Mouse (Mus musculus) ZHBTc4 (cell line): ENCODE measurements around the gene Zdhhc22.

ENCODE experiments used
- DNase-seq: peaks from one replicate; pipeline ENCODE4 v3.0.0-alpha.2; 2011; ENCODE audit warnings: low read depth, low spot score

The Zdhhc22 gene

DNA sequence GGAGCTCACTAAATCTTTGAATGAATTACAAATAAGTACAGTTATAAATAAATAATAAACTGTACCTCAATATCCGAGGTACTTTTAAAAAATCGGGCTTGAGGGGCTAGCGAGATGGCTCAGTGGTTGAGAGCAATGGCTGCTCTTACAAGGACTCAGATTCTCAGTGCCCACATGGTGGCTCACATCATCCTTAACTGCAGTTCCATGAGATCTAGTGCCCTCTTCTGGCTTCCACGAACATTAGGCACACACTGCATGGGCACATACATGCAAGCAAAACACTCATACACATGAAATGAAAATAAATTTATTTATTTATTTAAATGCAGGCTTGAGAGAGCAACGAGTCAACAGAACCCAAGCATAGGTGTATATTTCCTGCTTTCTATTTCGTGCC lies 5.7 kb upstream of the Zdhhc22 start:
- DNase-seq, result no peak

DNA sequence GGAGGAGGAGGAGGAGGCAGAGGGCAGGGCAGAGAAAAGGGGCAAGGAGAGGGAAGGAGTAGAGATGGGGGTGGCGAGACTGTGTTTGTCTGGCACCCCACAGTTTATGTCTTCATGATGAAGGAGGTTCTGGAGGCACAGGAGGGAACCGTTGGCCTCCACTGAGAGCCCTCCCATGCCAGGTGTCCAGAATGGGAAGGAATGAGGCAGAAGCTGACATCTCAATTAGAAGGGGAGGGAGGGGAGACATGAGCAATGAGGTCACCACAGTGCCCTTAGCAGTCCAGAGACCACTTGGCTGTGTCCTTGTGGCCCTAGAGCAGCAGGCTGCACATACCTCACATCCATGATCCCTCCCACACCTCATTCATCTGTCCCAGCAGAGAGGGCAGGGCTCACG lies 4.5 kb upstream of the Zdhhc22 start:
- no peak for DNase-seq

DNA sequence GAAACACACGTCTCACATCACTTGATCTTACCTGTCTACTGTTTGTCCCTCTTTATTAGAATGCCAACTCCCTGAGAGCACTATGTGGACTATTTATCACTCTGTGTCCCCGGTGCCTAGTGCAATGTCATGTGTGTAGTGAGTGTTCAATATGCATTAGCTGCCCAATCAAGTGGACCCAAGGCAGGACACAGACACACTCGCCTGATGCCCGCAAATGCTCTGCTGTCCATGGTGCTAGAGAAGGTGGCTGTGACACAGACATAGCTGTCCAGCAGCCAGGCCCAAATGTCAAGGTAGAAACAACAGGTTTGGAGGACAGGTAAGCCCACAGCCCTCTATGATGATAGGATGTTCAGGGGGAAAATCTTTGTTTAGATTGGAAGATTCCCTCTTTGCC lies 3.9 kb upstream of the Zdhhc22 start:
- DNase-seq, result no peak

DNA sequence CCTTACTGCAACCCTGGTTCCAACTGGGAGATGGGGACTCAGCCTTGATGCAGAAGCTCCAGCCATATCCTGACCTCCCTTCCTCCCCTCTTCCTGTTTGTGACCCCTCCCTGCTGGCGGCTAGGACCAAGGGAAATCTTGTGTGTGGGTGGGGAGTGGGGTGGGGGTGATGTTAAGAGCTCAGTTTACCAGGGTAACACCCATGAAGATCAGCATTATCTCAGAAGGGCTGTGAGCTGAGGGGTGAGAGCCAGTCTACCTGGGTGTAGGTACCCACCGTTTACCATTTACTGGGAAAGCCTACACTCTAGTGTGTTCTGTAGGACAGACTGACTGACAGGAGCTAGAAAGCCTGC lies 503 bp upstream of the Zdhhc22 start:
- DNase-seq, result no peak

DNA sequence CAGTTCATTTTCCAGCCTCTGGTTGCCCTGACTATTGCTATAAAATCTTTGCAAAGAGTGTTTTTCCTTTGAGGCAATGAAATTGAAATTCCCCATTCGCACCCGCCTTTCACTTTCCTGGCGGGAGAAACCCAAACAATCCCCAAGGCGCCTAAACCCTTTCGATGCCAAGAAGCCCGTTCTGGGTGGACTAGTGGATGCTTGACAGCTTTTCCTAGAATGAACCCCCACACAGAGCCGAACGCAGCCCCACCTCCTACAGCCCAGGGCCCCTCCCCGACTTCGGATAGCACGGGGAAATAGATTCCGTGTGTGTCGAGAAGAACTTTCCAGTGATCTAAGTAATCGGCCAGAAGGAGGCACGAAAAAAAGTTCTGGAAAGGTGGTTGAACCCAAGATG lies 852 bp downstream of the Zdhhc22 start:
- DNase-seq, result no peak

DNA sequence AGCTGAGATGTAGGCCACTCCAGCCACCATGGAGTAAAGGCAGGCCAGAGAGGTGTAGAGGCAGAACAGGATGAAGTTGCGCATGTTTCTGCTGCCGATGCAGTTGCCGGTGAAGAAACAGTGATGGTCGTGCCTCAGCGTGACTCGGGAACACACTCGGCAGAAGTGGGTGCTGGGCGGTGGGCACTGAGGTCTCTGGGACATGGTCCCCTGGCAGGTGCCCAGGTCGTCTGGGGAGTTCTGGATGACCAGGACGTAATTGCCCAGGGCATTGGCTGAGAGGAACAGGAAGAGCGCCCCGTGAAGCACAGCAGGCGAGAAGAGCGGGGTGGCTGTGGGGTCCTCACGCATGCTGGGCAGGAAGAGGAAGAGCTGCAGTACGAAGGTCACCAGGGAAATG lies 2.0 kb downstream of the Zdhhc22 start:
- no peak for DNase-seq

DNA sequence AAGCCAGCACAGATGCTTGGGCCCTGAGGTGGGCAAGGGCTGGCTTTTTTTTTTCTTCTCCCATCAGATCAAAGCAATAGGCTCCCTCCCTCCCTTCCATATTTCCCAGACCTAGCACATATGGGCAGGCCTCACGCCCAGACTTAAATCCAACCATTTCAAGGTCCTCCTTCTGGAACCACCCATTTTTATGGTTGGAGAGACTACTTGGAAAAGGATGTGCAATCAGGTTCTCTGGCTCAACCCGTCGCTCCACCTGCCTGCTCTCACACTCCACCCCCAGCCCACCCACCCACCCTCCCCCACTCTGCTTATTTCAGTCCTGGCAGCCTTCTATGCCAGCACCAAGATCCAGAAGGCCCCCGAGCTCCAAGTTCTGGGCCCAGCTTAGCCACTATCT lies 3.7 kb downstream of the Zdhhc22 start:
- no peak for DNase-seq

DNA sequence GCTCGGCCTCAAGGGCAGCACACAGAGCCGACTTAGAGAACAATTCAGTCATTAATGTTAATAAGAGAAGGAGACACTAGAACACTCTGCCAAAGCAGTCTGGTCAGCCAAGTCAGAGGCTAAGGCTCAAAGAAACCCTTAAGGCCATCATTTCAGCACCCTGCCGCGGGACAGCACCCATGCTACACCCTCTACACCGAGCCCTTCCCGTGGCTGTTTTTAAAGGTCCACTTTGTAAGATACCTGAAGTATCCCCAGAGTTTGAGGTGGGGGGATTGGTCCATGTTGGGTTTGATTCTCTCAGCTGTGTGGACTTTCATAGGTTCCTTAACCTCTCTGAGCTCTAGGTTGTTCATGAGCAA lies 6.1 kb downstream of the Zdhhc22 start:
- peak; percentile 71 for DNase-seq

DNA sequence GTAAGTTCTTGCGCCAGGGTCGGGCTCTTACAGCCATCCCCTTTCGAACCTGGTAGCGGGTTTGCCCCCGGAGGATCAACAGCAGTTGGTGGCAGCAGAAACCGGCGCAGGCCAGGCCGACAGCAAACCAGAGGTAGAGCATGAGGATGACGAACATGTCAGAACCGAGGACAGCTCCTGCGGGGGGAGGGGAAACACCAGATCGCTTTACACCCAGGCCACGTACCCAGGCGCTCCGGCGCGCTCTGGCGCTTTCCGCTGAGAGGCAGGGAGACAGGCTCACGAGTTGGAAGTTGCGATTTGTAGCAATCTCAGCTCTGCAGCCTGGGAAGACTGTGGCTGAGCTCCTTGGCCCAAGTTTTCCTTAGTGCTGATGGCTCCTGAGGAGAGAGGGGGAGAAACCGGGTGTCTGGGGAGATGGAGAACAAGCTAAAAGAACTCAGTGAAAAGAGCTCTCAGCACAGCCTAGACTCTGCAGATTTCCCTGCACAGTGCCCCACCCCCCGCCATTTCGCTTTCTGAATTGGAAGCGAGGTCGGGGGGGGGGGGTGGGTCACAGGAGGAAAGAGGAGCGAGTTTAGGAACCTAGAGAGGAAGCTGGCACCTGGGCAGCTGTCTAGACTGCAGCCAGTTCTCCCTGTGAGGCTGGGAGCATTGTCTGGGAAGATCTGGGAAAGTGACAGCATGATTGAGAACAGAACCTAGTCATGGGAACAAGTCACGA lies 6.6 kb downstream of the Zdhhc22 start:
- peak; percentile 91 for DNase-seq

DNA sequence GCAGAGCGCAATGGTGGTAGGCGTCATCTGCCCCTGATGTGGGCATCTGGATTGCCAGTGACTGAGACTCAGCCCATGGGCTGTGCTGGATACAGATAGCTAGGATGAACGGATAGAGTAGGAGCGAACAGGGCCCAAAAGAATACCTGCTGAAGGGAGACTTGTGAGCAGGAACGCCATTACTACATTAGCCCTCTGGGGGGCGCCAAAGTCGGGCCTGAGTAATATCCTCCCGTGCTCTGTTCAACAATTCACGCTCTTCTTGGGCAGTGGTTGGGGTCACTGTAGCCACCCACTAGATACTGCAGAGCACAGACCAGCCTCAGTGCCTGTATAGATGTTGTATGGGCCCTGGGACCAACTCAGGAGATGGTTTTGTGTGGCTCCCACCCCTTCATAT lies 9.1 kb downstream of the Zdhhc22 start:
- DNase-seq, result peak; percentile 59

DNA sequence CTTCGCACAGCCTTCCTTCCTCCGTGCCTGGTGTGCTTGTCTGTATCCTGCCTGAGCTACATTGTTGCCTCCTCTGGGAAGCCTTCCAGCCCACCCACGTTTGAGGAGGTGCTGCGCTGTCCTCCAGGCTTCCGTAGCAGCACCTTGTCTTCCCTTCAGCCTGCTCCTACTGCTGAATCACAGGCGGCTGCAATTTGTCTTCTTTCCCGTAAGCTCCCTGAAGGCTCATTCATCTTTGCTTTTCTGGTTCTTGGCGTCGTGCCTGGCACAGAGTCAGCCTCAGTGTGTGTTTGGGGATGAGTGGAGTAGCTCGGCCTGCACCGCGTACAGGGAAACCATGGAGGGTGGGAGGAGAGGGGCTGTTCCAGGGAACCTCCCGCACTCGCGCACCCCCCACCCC lies 12.4 kb downstream of the Zdhhc22 start:
- DNase-seq, result no peak

DNA sequence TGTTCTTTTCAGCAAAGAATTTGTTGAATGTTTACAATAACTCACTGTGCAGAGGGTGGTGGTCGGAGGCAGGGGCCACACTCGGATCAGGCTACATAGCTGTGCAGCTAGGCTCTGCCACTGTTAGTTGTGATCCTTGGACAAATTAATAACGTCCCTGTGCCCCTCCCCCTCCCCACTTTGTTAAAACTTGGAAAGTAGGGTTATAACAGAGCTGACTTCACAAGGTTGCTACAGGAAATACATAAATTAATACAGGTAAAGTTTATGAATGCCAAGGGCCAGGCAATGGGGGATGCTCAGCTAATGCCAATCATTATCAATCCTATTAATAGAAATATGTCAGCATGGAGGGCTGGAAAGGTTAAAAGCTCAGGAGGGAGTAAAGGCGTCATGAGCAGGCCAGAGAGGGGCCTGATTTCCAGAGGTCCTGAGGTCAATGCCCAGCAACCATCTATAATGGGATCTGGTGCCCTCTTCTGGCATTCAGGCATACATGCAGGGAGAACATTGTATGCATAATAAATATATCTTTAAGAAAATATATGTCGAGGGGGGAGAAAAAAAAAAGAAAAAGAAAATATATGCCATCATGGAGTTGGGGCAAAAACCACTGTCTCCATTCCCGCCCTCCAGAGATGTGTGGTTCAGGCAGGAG lies 13.6 kb downstream of the Zdhhc22 start:
- no peak for DNase-seq

DNA sequence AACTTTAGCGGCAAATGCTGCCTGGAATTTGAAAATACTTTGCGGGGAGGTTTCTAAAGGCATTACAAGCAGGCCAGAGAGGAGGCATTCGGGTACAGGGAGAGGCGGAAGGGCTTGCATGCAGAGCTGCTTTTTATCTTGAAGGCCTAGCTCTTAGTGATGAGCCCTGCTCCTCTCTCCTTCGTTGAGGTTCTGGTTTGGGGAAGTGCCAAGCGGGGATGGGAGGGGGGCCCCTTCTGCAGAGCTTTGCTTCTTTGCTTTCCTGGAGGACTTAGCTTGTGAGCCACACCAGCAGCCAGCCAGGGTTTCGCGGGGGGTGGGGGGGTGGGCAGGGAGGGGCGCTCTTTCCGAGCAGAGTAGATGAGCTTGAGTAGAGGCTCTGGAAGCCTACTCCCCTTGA lies 14.5 kb downstream of the Zdhhc22 start:
- DNase-seq, result no peak

DNA sequence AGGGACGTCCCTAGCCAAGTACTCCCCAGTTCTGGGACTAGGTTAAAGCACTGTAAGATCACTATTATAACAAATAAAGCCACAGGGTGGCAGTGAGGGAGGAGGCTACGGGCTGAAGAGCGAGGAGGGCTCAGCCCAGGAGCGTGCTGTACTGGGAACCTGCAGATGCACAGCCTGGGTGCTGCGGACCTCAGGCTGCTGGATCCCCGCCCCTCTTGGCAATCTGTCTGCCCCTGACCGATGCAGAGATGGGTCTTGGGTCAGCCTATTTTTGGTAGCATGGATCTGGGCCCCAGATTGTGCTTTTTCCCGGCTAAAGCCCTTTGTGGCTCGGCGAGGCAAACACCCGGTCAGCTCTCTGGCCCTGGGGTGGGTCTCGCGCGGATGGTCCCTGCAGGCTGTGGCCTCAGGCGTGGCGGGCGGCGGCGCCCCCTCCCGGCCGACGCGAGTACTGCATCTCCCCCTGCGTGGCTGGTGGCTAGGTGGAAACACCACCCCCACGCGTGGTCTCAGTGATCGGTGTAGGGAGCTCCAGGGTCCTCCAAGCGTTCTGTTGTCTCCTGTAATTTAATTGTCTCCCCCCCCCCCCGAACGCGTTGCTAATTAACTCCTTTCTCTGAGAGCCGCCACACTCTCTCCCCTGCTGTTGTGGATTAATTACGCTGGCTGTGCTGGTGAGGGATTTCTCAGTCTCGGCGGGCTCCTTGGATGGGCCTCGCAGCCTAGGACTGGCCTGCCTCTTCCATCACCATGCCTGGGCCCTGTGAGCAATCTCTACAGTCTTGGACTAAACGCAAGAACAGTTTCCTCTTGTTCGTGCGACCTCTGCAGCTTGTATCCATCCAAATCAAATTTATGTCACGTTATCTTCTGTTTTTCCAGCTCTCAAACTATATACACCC lies 15.6 kb downstream of the Zdhhc22 start:
- DNase-seq, result peak; percentile 79

DNA sequence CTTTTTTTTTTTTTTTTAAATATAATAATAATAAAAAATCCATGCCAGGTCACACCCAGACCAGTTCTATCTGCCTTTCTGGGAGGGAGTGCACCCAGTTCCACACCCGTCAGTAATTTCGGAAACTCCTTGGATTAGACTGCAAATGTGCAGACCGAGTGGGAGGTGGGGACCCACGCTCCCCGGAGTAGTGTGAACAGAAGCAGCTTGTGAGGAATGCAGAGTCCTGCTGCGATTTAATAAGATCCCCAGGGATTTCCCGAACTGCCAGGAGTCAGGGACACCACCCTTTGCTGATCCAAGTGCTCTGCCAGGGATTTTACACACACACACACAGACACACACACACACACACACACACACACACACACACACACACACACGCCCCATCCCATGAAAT lies 16.5 kb downstream of the Zdhhc22 start:
- peak; percentile 35 for DNase-seq

DNA sequence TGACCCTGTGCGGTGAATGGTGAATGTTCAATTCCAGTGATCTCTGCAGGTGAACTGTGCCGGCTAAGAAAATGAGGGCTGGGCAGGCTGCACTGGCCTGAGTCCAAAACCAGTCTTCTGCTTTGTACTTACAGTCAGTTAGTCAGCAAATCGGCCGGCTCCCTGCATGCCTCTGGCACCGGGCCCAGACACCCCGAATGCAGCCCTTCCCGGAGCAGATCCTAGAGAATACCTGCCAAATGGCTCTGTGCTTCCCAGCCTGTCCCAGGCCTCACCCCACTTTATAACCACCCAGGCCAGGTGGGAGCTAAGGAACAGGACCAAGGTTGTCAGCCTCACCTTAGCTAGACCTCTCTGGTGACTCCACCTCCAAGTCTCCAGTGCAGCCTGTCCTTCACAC lies 17.0 kb downstream of the Zdhhc22 start:
- no peak for DNase-seq

DNA sequence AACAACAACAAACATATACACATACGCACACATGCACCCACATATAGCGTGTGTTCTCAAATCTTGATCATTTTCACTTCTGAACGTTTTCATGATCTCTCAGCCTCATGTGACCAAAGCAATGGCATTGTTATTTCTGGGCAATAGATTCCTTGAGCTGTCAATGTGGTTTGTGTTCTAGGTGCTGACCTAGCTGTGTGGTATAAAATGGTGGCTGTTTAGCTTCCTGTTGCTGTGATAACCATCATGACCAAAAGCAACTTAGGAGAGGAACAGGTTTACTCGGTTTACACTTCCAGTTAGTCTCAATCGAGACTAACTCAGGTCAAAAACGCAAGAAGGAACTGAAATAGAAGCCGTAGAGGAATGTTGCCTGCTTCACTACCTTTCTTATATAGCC lies 19.1 kb downstream of the Zdhhc22 start:
- DNase-seq, result no peak

DNA sequence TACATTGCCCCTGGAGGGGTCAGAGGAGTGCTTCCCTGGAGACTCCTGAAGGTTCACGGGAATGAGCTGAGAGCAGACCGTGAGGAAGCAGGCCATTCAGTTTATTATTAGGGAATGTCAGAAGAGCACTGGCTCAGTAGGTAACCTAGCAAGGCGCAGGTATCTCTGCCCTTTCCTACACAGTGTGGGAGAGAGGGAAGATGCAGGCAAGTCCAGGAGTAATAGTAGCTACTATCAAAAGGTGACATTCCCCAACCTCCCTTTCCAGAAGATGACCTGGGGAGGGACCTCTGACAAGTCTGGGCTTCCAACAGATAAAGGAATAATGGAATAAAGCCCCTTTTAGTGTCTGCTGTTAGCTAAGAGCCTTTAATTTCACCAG lies 21.0 kb downstream of the Zdhhc22 start:
- no peak for DNase-seq

DNA sequence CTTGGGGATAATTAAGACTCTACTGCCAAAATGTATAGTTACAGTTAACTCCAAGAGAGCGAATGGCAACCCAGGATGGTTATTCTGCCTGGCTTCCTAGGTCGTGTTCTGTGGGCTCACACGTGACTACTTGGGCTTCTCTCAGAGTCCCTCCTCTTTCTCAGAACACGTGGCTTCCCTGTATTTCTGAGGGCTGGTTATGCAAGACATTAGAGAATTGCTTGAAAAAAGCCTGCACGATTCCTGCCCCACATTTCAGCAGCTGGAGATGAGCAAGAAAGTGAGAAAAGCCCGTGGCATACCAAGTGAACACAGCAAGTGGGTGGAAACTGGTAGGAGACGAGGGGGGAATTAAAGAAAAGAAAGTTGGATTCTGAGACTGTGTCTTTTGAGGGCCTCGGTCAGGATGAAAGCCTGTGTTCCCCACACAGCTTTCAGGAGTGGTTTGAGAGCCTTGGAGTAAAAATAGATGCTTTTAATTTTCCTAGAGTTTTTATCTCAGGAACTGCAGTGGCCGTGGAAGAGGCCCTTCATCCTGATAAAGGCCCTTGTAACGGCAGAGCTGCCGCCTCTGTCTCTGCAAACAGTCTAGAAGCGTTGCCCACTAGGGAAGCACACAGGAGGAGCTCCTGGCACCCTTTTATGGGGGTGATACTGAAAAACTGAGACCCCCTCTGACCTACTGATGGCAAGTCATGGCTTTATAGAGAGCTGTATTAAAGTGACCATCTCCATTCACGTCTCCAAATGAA lies 21.6 kb downstream of the Zdhhc22 start:
- no peak for DNase-seq

DNA sequence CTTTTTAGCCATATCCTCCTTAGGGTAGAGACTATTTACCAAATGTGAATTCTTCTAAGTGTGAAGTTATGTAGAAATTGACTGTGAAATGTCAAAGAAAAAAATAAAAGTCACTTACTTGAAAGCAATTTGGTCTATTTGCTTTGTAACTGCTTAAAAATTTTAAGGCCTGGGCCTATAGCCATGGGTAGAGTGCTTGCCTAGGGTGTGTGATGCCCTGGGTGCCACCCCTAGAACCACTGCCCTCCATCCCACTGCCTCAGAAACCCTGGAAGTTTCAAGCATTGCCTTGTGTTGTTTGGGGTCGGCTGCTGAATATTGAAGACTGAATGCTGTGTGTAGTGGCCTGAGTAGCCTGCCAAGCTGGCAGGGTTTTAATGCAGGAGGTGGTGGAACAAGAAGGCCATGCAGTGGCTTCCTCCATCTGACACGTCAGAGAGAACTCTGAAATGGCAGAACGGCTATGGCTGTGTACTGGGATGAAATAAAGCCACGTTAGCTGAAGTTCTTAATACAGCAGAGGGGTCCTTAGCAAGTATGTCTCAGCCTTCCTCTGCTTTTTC lies 24.9 kb downstream of the Zdhhc22 start:
- no peak for DNase-seq

DNA sequence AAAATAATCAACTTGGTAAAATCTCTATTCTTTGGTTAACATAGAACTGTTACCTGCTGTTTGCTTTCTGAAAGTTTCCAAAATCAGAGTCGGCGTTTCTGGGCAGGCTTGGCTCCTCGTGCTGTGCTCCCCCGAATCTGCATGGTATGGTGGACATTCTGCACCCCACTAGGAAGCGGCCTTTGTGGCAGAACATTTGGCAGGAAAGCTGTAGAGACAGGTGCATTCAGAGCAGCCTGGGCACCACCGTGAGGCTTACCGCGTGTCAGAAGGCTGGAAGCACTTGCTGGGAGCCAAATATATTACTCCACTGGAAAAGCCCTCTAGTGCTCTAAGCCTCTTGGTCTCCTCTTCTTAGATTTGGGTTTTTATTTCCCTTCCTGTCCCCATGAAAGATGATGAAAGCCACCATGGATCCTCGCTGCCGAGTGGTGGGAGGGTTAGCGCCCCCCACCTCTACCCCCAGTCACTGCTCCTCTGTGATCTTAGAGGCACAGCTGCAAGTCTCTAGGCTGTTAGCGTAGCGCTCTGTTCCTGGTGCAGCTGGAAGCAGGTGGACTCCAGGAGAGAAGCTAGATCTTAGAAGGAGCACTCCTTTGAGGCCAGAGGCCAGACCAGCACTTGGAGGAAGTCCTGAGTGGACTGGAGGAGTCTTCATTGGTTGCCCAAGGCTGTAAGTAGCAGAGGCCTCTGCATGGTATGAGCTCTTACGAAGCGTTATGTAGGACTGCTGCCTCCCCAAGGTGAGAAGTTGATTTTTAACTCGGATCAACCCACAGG lies 25.8 kb downstream of the Zdhhc22 start:
- no peak for DNase-seq
